In the genomic region with DNA sequence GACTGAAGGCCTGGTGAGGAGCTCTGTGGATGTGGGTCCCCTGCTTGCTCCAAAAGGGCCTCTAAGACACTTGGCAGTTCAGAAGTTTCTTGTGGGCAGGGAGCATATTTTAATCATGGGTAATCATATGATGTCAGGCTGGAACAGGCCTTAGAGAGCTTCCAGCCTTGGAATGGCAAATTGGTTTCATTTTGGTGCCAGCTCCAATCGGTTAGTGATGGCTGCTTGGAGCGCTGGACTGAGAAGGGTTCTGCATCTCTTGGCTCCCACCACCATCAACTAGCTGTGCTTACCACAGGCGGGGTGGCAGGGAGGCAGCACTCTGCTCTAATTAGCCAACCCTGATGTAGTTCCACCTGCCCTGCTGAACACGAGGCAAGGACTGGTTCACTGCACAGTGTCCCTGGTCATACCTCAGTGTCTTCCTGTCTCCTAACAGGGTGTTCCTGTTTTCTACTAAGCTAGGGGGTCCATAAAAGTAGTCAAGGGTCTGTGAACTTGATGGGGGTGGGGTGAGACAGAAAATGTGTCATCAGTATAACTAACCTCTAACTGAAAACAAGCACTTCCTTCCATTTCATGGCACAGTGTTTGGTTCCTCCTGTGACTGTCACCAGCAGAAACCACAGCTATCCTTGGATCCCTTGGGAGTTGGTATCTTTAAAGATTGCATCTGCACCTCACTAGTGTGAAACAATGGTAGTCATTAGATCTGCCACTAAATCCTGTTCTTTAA, we compare ENCODE assay signal across 13 mouse cellular contexts.
DNase-seq lines count a peak whose midpoint lies in the region; ATAC-seq and TF ChIP-seq lines count a peak whose summit lies in the region.
"Had no signal": no experiment of that assay in that cellular context is flagged by ENCODE, and none has a peak within 500 bp of the region (broad histone marks: within the 10 kb centered on the region; RNA-seq: fewer than 3 reads in every experiment).

No protein-coding gene starts in this region.

- H3K36me3 ChIP-seq in liver, postnatal 0 days (replicated peaks; ENCODE audit: insufficient read depth, low read length): no peaks in the 10 kb centered on the region
- H3K36me3 ChIP-seq: embryonic facial prominence, embryonic 15.5 days; lung, embryonic 15.5 days had no signal

- no peak for TF ChIP-seq EP300 in liver, postnatal 0 days (IDR thresholded peaks at IDR 0.05; ENCODE audit: low read depth)

- peak; percentile 46 to 64 for DNase-seq in cerebellum, postnatal 10 days
- DNase-seq in cerebellum, adult 18-20 months: no peak
- DNase-seq in liver, postnatal 0 days: no peak
- no peak for DNase-seq in liver
- DNase-seq in fibroblast of lung, adult 2 months (ENCODE audit: low read depth): peak; percentile 51
- DNase-seq in urinary bladder, postnatal 10 days (ENCODE audit: low spot score): no peak
- no peak for DNase-seq in spleen, postnatal 4 days (ENCODE audit: low spot score in 2 of 2)
- DNase-seq in lung, adult 2 months: no peak
- DNase-seq: thymus, postnatal 25 days had no signal

- H3K4me2 ChIP-seq in liver, postnatal 0 days (ENCODE audit: low read depth, low read length): no peak overlapping the region
- H3K4me2 ChIP-seq: embryonic facial prominence, embryonic 15.5 days; forebrain, embryonic 13.5 days; liver, embryonic 11.5 days; lung, embryonic 15.5 days had no signal

- no peaks in the 10 kb centered on the region for H3K27me3 ChIP-seq in liver, postnatal 0 days (ENCODE audit: insufficient read depth, low read length)
- H3K27me3 ChIP-seq: embryonic facial prominence, embryonic 15.5 days; lung, embryonic 15.5 days had no signal

- no peak overlapping the region for H3K4me3 ChIP-seq in liver, postnatal 0 days (ENCODE audit: low read depth, low read length)
- no peak overlapping the region for H3K4me3 ChIP-seq in lung, adult 2 months (replicated peaks; ENCODE audit: extremely low read depth, low read depth, low read length)
- H3K4me3 ChIP-seq: embryonic facial prominence, embryonic 15.5 days; forebrain, embryonic 13.5 days; lung, embryonic 15.5 days had no signal

- no peaks in the 10 kb centered on the region for H3K9me3 ChIP-seq in liver, postnatal 0 days (ENCODE audit: low read length)
- H3K9me3 ChIP-seq: embryonic facial prominence, embryonic 15.5 days; forebrain, embryonic 13.5 days; lung, embryonic 15.5 days had no signal

- no peak for TF ChIP-seq POLR2A in lung, adult 2 months (IDR thresholded peaks at IDR 0.05; ENCODE audit: borderline replicate concordance, extremely low read depth, low read depth, low read length)

- WGBS in liver, postnatal 0 days (ENCODE audit: insufficient replicate concordance): 58% methylated on average over 4 of the region's 4 CpGs
- 80% methylated on average over 4 of the region's 4 CpGs for WGBS in lung, adult 2 months

- no peak overlapping the region for H3K27ac ChIP-seq in liver, postnatal 0 days (ENCODE audit: low read depth)
- H3K27ac ChIP-seq: embryonic facial prominence, embryonic 15.5 days; forebrain, embryonic 13.5 days; lung, embryonic 15.5 days had no signal

- no peak for TF ChIP-seq CTCF in liver, postnatal 0 days (IDR thresholded peaks at IDR 0.05; ENCODE audit: low read depth)
- TF ChIP-seq CTCF in lung, adult 2 months (IDR thresholded peaks at IDR 0.05; ENCODE audit: insufficient read depth, low read length): no peak

- H3K4me1 ChIP-seq in liver, postnatal 0 days (ENCODE audit: insufficient read depth): no peaks in the 10 kb centered on the region
- H3K4me1 ChIP-seq in lung, adult 2 months (ENCODE audit: control insufficient read depth, insufficient read depth, low read length): no peaks in the 10 kb centered on the region
- H3K4me1 ChIP-seq: embryonic facial prominence, embryonic 15.5 days; lung, embryonic 15.5 days had no signal

- 0 out of 2 replicates have a peak, but pooled peaks have one; percentile 5 for ATAC-seq in liver, postnatal 0 days
- ATAC-seq: forebrain, embryonic 13.5 days had no signal

- no peak overlapping the region for H3K9ac ChIP-seq in liver, postnatal 0 days (replicated peaks)
- H3K9ac ChIP-seq: embryonic facial prominence, embryonic 15.5 days; forebrain, embryonic 13.5 days; lung, embryonic 15.5 days had no signal

Comparison
In these comparisons a context has a peak if more than half of its experiments do, and no peak if none do; other contexts are left out.
1. DNase-seq: peak in cerebellum, postnatal 10 days (2 of 2) and fibroblast of lung, adult 2 months (single experiment); none in cerebellum, adult 18-20 months (0 of 2), liver, postnatal 0 days (single experiment), liver (single experiment), urinary bladder, postnatal 10 days (single experiment), spleen, postnatal 4 days (0 of 2) and lung, adult 2 months (single experiment).